Mouse (Mus musculus) CH12.LX (cell line): ENCODE measurements at regions not wholly inside any gene's neighbourhood (a gene's known extent, or its start where the extent isn't known, plus 50 kb on each side); places are given as distances from the start of the nearest gene placed in this dataset.

Experiments used
- BHLHE40 ChIP-seq: IDR thresholded peaks from 2 replicates; pipeline ENCODE4 v1.6.1; 2011; ENCODE audit warnings: mild to moderate bottlenecking, low read depth, low read length, improper control_type of control experiment
- CTCF ChIP-seq, 2 experiments: IDR thresholded peaks in 1 of 2; conservative IDR thresholded peaks in 1 of 2; 2 replicates each; pipeline ENCODE4 v1.5.1; 2011 to 2012; ENCODE audit warnings: low read depth in 2 of 2, low read length in 2 of 2, improper control_type of control experiment in 1 of 2, inconsistent platforms in 1 of 2, mild to moderate bottlenecking in 1 of 2, moderate library complexity in 1 of 2
- EP300 ChIP-seq: IDR thresholded peaks from 2 replicates; pipeline ENCODE4 v1.6.1; 2011; ENCODE audit warnings: low read length, improper control_type of control experiment
- MAX ChIP-seq: IDR thresholded peaks from 2 replicates; pipeline ENCODE4 v1.6.1; 2011; ENCODE audit warnings: low read length, improper control_type of control experiment
- MAZ ChIP-seq: IDR thresholded peaks from 2 replicates; pipeline ENCODE4 v1.6.1; 2012; ENCODE audit warnings: low read depth, mild to moderate bottlenecking, inconsistent platforms, low read length, improper control_type of control experiment, moderate library complexity
- NRF1 ChIP-seq: IDR thresholded peaks from 2 replicates; pipeline ENCODE4 v1.6.1; 2014; ENCODE audit warnings: low read depth, mild to moderate bottlenecking, inconsistent platforms, low read length, improper control_type of control experiment, moderate library complexity
- PAX5 ChIP-seq: IDR thresholded peaks from 2 replicates; pipeline ENCODE4 v1.6.1; 2012; ENCODE audit warnings: low read length, inconsistent platforms, mixed read lengths
- POLR2A ChIP-seq: IDR thresholded peaks from 2 replicates; pipeline ENCODE4 v1.6.1; 2011; ENCODE audit warnings: low read depth, mild to moderate bottlenecking, improper control_type of control experiment, low read length
- POLR2AphosphoS2 ChIP-seq: IDR thresholded peaks from 2 replicates; pipeline ENCODE4 v1.6.1; 2011; ENCODE audit warnings: low read depth, low read length, improper control_type of control experiment
- SMC3 ChIP-seq: IDR thresholded peaks from 2 replicates; pipeline ENCODE4 v1.6.1; 2011; ENCODE audit warnings: low read depth, low read length, improper control_type of control experiment
- UBTF ChIP-seq: IDR thresholded peaks from 2 replicates; pipeline ENCODE4 v1.6.1; 2012; ENCODE audit warnings: low read depth, mild to moderate bottlenecking, inconsistent platforms, low read length, improper control_type of control experiment, moderate library complexity
- ZC3H11A ChIP-seq: IDR thresholded peaks from 2 replicates; pipeline ENCODE4 v1.6.1; 2012; ENCODE audit warnings: low read depth, mild to moderate bottlenecking, inconsistent platforms, low read length, improper control_type of control experiment
- ZNF384 ChIP-seq: IDR thresholded peaks from 2 replicates; pipeline ENCODE4 v1.6.1; 2012; ENCODE audit warnings: low read depth, low read length, improper control_type of control experiment, inconsistent platforms

DNA sequence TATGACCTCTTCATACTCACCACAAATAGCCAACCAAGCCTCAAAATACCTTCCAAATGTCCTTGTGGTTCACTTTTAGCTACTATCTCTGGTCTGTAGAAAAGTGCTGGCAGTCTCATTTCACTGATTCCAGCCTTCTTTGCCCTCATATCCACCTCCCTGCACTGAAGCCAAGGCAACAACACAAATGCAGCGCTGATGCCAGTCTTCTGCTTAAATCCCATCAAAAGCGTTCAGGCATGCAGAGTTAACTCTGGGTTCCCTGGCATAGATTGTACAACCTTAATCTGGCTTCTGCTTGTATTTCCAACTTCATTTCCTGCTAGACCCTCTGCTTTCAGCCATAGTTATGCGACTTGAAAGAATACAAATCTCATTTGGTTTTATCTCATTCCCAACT is 362.9 kb upstream of the Fam49a start:
- no peak for TF ChIP-seq EP300
- no peak for TF ChIP-seq PAX5
- TF ChIP-seq CTCF (conservative IDR thresholded peaks at IDR 0.05 in 1 of 2, IDR thresholded peaks at IDR 0.05 in 1 of 2; ENCODE audit: low read depth in 2 of 2, low read length in 2 of 2), result no peak
- TF ChIP-seq MAZ, result no peak
- TF ChIP-seq POLR2AphosphoS2, result no peak
- TF ChIP-seq UBTF, result no peak
- no peak for TF ChIP-seq BHLHE40
- no peak for TF ChIP-seq POLR2A
- TF ChIP-seq ZC3H11A, result no peak
- TF ChIP-seq NRF1, result no peak
- no peak for TF ChIP-seq SMC3
- TF ChIP-seq MAX, result no peak
- TF ChIP-seq ZNF384, result no peak
